Mouse (Mus musculus) regulatory T cell (primary cell): Measurements from ENCODE around the gene Olfr902.
"Not testable (repeated sequence)": the region's sequence is repeated elsewhere in the genome, so short reads cannot be mapped to it uniquely, and the experiment has no call there.

Experiments used
- in situ Hi-C: fragments of 300-600 bp; cut with MboI, MseI; formaldehyde crosslinking; loops from one replicate; pipeline ENCODE4 v1.15.1; 2025; ENCODE audit warnings: high pct_unique_total_duplicates

The Olfr902 gene

GRCm38 (mm10) chr9:38447352-38447751 lies at the start of gene Olfr902:
Olfr902 (plus strand) TSS chr9:38447652.
- in situ Hi-C loops = no loop called here

GRCm38 (mm10) chr9:38401398-38401797 lies 46.1 kb upstream of the Olfr902 start, which contains the start of gene Olfr147:
Olfr147 (plus strand) TSS chr9:38401698.
- in situ Hi-C loops = no loop called here

GRCm38 (mm10) chr9:38407502-38407901 lies 40.0 kb upstream of the Olfr902 start:
- in situ Hi-C loops = not testable (repeated sequence)

GRCm38 (mm10) chr9:38413502-38413901 lies 34.0 kb upstream of the Olfr902 start:
- in situ Hi-C loops = not testable (repeated sequence)

- in situ Hi-C loops = no loop called here
Measured at GRCm38 (mm10) chr9:38423801-38424200, 23.7 kb upstream of the Olfr902 start.

GRCm38 (mm10) chr9:38427026-38427425 lies 20.4 kb upstream of the Olfr902 start:
- in situ Hi-C loops = no loop called here

GRCm38 (mm10) chr9:38429155-38429554 lies 18.3 kb upstream of the Olfr902 start, which contains the start of gene Olfr901:
Olfr901 (plus strand) TSS chr9:38429455.
- in situ Hi-C loops = no loop called here

GRCm38 (mm10) chr9:38462844-38463243 lies 15.4 kb downstream of the Olfr902 start, which contains the start of gene Olfr904:
Olfr904 (plus strand) TSS chr9:38463144.
- in situ Hi-C loops = loop anchor here (25.0 kb wide), 1 partner anchor 549 kb away; the partner anchor contains the start of gene Olfr146

GRCm38 (mm10) chr9:38470807-38471206 lies 23.4 kb downstream of the Olfr902 start, which contains the start of gene Olfr905:
Olfr905 (plus strand) TSS chr9:38471107.
- in situ Hi-C loops = loop anchor here (25.0 kb wide), 1 partner anchor 541 kb away; the partner anchor contains the start of gene Olfr146

GRCm38 (mm10) chr9:38486785-38487184 lies 39.3 kb downstream of the Olfr902 start, which contains the start of gene Olfr906:
Olfr906 (plus strand) TSS chr9:38487085.
- in situ Hi-C loops = no loop called here

- in situ Hi-C loops = no loop called here
Measured at GRCm38 (mm10) chr9:38495501-38495900, 48.0 kb downstream of the Olfr902 start, which contains the start of gene Olfr907. Olfr907 (plus strand) TSS chr9:38495801.
